Mouse (Mus musculus) heart, postnatal 0 days (tissue): Measurements from ENCODE around the gene Tec.

Source experiments
- CTCF ChIP-seq: IDR thresholded peaks from 2 replicates; pipeline ENCODE4 v1.5.1; 2016; ENCODE audit warnings: antibody characterized with exemption, control low read depth, low read depth
- EP300 ChIP-seq: IDR thresholded peaks from 2 replicates; pipeline ENCODE4 v1.6.1; 2016; ENCODE audit warnings: antibody characterized with exemption, low read depth

- TF ChIP-seq CTCF = no peak
- no peak for TF ChIP-seq EP300
These were observed 52.2 kb downstream of the Tec start for GRCm38 (mm10) chr5:72816046-72816445.
